Mouse (Mus musculus) spleen, adult 2 months (tissue): Measurements from ENCODE around the gene Pamr1.

Source experiments
- CTCF ChIP-seq: fragments of 200-500 bp; IDR thresholded peaks from 2 replicates; pipeline ENCODE4 v1.5.1; 2011; ENCODE audit warnings: mild to moderate bottlenecking, inconsistent platforms; ENCODE audit not compliant: insufficient read depth, insufficient read length, insufficient replicate concordance; ENCODE audit errors: extremely low read depth
- POLR2A ChIP-seq: fragments of 200-500 bp; IDR thresholded peaks from 2 replicates; pipeline ENCODE4 v1.6.1; 2011; ENCODE audit warnings: low read depth, low read length, inconsistent platforms

- TF ChIP-seq POLR2A: no peak
- TF ChIP-seq CTCF: no peak
Measured at GRCm38 (mm10) chr2:102536766-102537165, 13.0 kb upstream of the Pamr1 start.
